22 mouse cellular contexts compared by ENCODE assay signal in genomic region chr16:32599151-32599550, GRCm38 (mm10). TPM values are rescaled to one million over a fixed set of nuclear protein-coding genes. Genes with fewer than 3 reads are reported as not detected.
DNase-seq lines count a peak whose midpoint lies in the region; ATAC-seq and TF ChIP-seq lines count a peak whose summit lies in the region.
"Had no signal": no experiment of that assay in that cellular context is flagged by ENCODE, and none has a peak within 500 bp of the region (broad histone marks: within the 10 kb centered on the region; RNA-seq: fewer than 3 reads in every experiment).

No protein-coding gene starts in this region.

- ATAC-seq in liver, embryonic 13.5 days (ENCODE audit: low read depth): no peak
- no peak for ATAC-seq in liver, postnatal 0 days
- ATAC-seq in liver, embryonic 15.5 days (ENCODE audit: insufficient read depth): no peak
- ATAC-seq: CD4-positive, CD25-positive, alpha-beta regulatory T cell, adult 4 months; forebrain, embryonic 14.5 days; hindbrain, embryonic 16.5 days; intestine, embryonic 15.5 days had no signal

- H3K9me3 ChIP-seq in liver, embryonic 13.5 days (replicated peaks): no peaks in the 10 kb centered on the region
- no peaks in the 10 kb centered on the region for H3K9me3 ChIP-seq in liver, postnatal 0 days (ENCODE audit: low read length)
- no peaks in the 10 kb centered on the region for H3K9me3 ChIP-seq in liver, embryonic 15.5 days (replicated peaks)
- H3K9me3 ChIP-seq: embryonic facial prominence, embryonic 12.5 days; embryonic facial prominence, embryonic 15.5 days; hindbrain, embryonic 10.5 days; hindbrain, embryonic 13.5 days; intestine, embryonic 15.5 days had no signal

- peaks cover 25% of the 10 kb centered on the region for H3K4me1 ChIP-seq in liver, embryonic 13.5 days (replicated peaks)
- peaks cover 15% of the 10 kb centered on the region for H3K4me1 ChIP-seq in liver, postnatal 0 days (ENCODE audit: insufficient read depth)
- peaks cover 24% of the 10 kb centered on the region for H3K4me1 ChIP-seq in liver, embryonic 15.5 days (replicated peaks)
- H3K4me1 ChIP-seq: embryonic facial prominence, embryonic 12.5 days; embryonic facial prominence, embryonic 15.5 days; hindbrain, embryonic 13.5 days; intestine, embryonic 15.5 days had no signal

- 93% methylated on average over 1 of the region's 1 CpGs for WGBS in liver, embryonic 13.5 days (ENCODE audit: insufficient replicate concordance)
- WGBS in liver, postnatal 0 days (ENCODE audit: insufficient replicate concordance): 77% methylated on average over 1 of the region's 1 CpGs
- 79% methylated on average over 1 of the region's 1 CpGs for WGBS in liver, embryonic 15.5 days (ENCODE audit: insufficient replicate concordance)

- H3K9ac ChIP-seq in liver, embryonic 13.5 days: peak overlapping the region; percentile 29; the same call in 1 of the 2 replicates
- H3K9ac ChIP-seq in liver, postnatal 0 days (replicated peaks): no peak overlapping the region
- no peak overlapping the region for H3K9ac ChIP-seq in liver, embryonic 15.5 days
- H3K9ac ChIP-seq: embryonic facial prominence, embryonic 12.5 days; embryonic facial prominence, embryonic 15.5 days; hindbrain, embryonic 13.5 days; intestine, embryonic 15.5 days had no signal

- H3K27ac ChIP-seq in liver, embryonic 13.5 days: peak overlapping the region; percentile 87; the same call in 1 of the 2 replicates
- no peak overlapping the region for H3K27ac ChIP-seq in liver, postnatal 0 days (ENCODE audit: low read depth)
- 0 out of 2 replicates have a peak overlapping the region, but pooled peaks have one; percentile 42 for H3K27ac ChIP-seq in liver, embryonic 15.5 days (replicated peaks)
- H3K27ac ChIP-seq: embryonic facial prominence, embryonic 12.5 days; embryonic facial prominence, embryonic 15.5 days; hindbrain, embryonic 10.5 days; hindbrain, embryonic 13.5 days; intestine, embryonic 15.5 days had no signal

- no peaks in the 10 kb centered on the region for H3K36me3 ChIP-seq in liver, embryonic 13.5 days
- H3K36me3 ChIP-seq in liver, postnatal 0 days (replicated peaks; ENCODE audit: insufficient read depth, low read length): no peaks in the 10 kb centered on the region
- H3K36me3 ChIP-seq in liver, embryonic 15.5 days (replicated peaks): no peaks in the 10 kb centered on the region
- H3K36me3 ChIP-seq: embryonic facial prominence, embryonic 12.5 days; embryonic facial prominence, embryonic 15.5 days; hindbrain, embryonic 10.5 days; hindbrain, embryonic 13.5 days; intestine, embryonic 15.5 days had no signal

- no peak overlapping the region for H3K4me2 ChIP-seq in liver, embryonic 13.5 days
- no peak overlapping the region for H3K4me2 ChIP-seq in liver, postnatal 0 days (ENCODE audit: low read depth, low read length)
- H3K4me2 ChIP-seq in liver, embryonic 15.5 days: no peak overlapping the region
- H3K4me2 ChIP-seq: embryonic facial prominence, embryonic 12.5 days; embryonic facial prominence, embryonic 15.5 days; heart, embryonic 11.5 days; hindbrain, embryonic 13.5 days; intestine, embryonic 15.5 days had no signal

- TF ChIP-seq CTCF in liver, postnatal 0 days (IDR thresholded peaks at IDR 0.05; ENCODE audit: low read depth): no peak

- 0 out of 2 replicates have a peak, but pooled peaks cover 5% of the 10 kb centered on the region for H3K27me3 ChIP-seq in liver, embryonic 13.5 days
- H3K27me3 ChIP-seq in liver, postnatal 0 days (ENCODE audit: insufficient read depth, low read length): no peaks in the 10 kb centered on the region
- H3K27me3 ChIP-seq in liver, embryonic 15.5 days: peaks cover 10% of the 10 kb centered on the region
- H3K27me3 ChIP-seq: embryonic facial prominence, embryonic 12.5 days; embryonic facial prominence, embryonic 15.5 days; hindbrain, embryonic 13.5 days; intestine, embryonic 15.5 days had no signal

- intact Hi-C loops in heart, postnatal 14 days (cut with DNase I): no loop called here

- no peak for TF ChIP-seq EP300 in liver, postnatal 0 days (IDR thresholded peaks at IDR 0.05; ENCODE audit: low read depth)

- H3K4me3 ChIP-seq in liver, embryonic 13.5 days (replicated peaks): no peak overlapping the region
- no peak overlapping the region for H3K4me3 ChIP-seq in liver, postnatal 0 days (ENCODE audit: low read depth, low read length)
- H3K4me3 ChIP-seq in liver, embryonic 15.5 days (replicated peaks): no peak overlapping the region
- H3K4me3 ChIP-seq: embryonic facial prominence, embryonic 12.5 days; embryonic facial prominence, embryonic 15.5 days; hindbrain, embryonic 10.5 days; hindbrain, embryonic 13.5 days; intestine, embryonic 15.5 days had no signal

- peak; percentile 90 for DNase-seq in heart, adult 11 months
- DNase-seq in heart, postnatal 14 days: no peak
- DNase-seq in liver, embryonic 13.5 days: no peak
- DNase-seq in liver, postnatal 0 days: no peak
- no peak for DNase-seq in kidney, adult 18-20 months
- DNase-seq: adrenal gland, postnatal 10 days; cerebellum, adult 11 months; cerebellum, adult 2 months; cerebellum, adult 9-11 months; cerebellum, postnatal 25 days; gastrocnemius, postnatal 14 days; heart, postnatal 36 days had no signal

RNA-seq across cellular contexts. Expression of gene Tfrc, which starts 9.6 kb away (rescaled TPM):
- 100 to 1,000 TPM; 273 to 386 TPM for total RNA-seq in heart, postnatal 14 days (2021)
- 262 and 322 TPM in 2 replicates for polyA plus RNA-seq in liver, embryonic 13.5 days (2015; fragmentation: Nextera tagmentation; extraction: Ambion mirVana)
- polyA plus RNA-seq in liver, postnatal 0 days (2015; fragmentation: Nextera tagmentation; extraction: Ambion mirVana): 85.1 and 103 TPM in 2 replicates
- polyA plus RNA-seq in liver, embryonic 15.5 days (2015; fragmentation: Nextera tagmentation; extraction: Ambion mirVana): 285 and 299 TPM in 2 replicates

RNA-seq across cellular contexts. Expression of gene Tnk2, which starts 44.5 kb away (rescaled TPM):
- 10 to 100 TPM; 24.1 to 26.7 TPM for total RNA-seq in heart, postnatal 14 days (2021)
- 4.2 and 4.9 TPM in 2 replicates for polyA plus RNA-seq in liver, embryonic 13.5 days (2015; fragmentation: Nextera tagmentation; extraction: Ambion mirVana)
- polyA plus RNA-seq in liver, postnatal 0 days (2015; fragmentation: Nextera tagmentation; extraction: Ambion mirVana): 2.9 and 3.5 TPM in 2 replicates
- polyA plus RNA-seq in liver, embryonic 15.5 days (2015; fragmentation: Nextera tagmentation; extraction: Ambion mirVana): 4.5 and 4.7 TPM in 2 replicates
